Mouse (Mus musculus) cerebellum, postnatal 10 days (tissue): ENCODE measurements around the gene Ttc9b.

Source experiments
- DNase-seq, 2 experiments: peaks; one replicate each; pipeline ENCODE4 v3.0.0; 2021; ENCODE audit warnings: mixed read lengths in 2 of 2

Ttc9b gene

GRCm38 (mm10) chr7:27644471-27644870, 9.2 kb upstream of the Ttc9b start:
- no peak for DNase-seq

DNA sequence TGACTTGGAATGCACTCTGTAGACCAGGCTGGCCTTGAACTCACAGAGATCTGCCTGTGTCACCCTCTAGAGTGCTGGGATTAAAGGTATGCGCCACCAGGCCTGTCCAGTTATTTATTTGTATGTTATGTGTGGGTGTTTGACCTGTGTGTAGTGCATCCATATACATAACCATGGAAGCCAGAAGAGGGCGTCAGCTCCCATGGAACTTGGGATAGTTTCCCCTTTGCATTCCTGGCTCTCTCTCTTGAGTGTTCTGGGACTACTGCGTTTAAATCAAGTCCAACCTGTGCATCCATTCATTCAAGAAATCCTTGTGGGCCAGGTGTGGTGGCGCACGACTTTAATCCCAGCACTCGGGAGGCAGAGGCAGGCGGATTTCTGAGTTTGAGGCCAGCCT, 7.2 kb upstream of the Ttc9b start:
- DNase-seq: no peak

DNA sequence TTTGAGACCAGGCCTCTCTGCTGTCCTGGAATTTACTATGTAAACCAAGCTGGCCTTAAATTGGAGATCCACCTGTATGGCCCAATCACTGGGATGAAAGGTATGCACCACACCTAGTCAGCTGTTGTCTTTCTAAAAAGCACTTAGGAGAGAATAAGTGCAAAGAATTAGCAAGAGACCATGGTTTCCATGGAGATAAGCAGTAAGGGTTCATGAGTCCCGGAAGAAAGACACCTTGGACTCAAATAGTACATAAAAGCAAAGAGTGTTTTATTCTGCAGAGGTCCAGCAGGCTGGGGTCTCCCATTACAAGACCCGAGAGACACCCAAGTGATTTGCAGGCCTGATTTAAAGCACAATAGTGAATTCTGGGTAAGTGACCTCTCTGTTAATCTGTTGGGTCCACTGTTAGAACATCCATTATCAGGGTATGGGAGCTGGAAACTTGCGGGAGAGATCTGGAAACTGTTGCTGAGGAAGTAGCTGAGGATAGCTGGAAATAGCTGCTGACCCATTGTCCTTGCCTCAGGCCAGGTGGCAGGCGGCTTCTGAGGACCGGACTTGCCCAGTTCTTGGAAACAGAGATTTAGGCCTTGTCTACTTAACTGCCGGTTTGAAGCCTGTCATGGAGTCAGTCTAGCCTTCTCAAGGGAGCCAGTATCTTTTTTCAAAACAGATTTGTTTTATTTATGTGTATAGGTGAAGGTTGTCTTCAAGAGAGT, 6.3 kb upstream of the Ttc9b start:
- no peak for DNase-seq

DNA sequence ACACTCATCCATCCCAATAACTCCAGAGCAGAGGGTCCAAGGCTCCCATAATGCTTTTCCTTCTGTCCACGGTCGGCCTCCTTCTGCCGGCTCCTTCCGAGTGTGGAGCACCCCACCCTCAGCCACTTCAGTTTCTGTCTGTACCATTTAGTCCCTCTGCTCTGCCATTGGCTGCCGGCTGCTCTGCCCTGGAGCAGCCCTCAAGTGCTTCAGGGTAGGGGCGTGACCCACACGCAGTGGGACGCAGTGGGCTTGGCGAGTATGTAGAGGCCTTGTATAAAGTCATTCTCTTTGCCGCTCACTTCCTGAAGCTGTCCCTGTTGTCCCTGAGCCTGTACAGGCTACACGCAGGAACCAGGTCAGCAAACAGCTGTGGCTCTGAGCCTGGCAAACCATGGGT, 4.0 kb upstream of the Ttc9b start:
- DNase-seq: no peak

DNA sequence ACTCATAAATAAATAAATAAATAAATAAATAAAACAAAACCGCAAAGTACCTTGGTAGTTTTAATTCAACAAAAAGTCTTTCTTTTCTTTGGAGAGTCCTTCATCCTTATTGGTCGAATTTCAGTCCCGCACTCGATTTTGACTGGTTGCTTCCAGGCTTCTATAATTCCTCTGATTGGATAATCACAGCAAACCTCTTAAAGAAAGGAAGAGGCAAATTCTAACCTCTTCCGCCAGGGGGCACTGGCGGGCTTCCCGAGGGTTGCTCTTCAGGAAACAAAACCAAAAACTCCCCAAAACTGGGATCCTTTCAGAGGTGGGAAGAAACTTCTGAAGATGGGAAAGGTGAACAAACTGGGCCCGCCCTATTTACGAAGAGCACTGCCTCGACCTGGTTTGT, 2.8 kb upstream of the Ttc9b start:
- peak; percentile 92 to 95 for DNase-seq

DNA sequence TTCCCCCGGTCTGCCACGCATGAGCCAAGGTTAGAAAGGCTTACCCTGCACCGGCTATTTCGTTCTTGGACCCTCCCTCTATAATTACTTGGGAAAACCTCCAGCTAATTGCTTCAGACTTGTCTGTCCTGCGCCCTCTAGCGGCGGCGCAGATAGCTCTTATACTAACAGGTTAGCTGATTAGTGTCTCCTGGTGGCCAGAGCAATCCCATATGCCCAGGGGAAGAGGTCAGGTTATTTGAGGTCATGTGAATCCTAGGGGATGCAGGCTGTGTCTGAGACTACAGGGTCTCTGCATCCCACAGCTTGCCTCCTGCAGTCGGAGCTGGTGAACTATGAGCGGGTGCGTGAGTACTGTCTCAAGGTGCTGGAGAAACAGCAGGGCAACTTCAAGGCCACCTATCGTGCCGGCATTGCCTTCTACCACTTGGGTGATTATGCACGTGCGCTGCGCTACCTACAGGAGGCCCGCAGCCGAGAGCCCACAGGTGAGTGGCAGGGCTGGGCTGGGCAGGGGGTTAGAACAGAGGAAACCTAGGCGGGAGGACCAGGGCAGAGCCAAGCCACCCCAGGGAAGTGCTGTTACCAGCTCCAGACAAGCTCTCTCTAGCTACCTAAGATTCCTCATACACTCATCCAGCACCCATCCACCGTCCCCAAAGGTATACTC, 1.0 kb downstream of the Ttc9b start:
- DNase-seq: peak; percentile 78 to 84

GRCm38 (mm10) chr7:27655545-27655944, 1.8 kb downstream of the Ttc9b start:
- DNase-seq: no peak

DNA sequence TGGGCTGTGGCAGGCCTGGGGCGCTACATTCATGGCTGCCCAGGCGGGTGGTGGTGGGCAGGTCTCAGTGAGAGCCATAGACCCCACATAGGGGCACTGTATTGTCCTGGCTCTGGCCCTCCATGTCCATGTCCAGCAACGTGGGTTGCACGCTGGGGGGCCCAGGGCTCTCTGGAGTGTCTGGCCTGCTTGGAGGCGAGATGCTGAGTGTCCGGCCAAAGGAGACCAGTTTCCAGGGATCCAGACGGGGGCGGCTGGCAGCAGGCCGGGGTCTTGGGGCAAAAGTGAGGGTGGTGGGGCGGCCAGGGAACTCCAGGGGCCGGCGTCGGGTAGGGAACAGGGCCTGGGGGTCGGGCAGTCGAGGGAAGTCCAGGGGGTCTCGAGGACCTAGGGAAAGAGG, 2.9 kb downstream of the Ttc9b start:
- peak; percentile 33 to 37 for DNase-seq

- no peak for DNase-seq
Observed at GRCm38 (mm10) chr7:27657824-27658395, 4.2 kb downstream of the Ttc9b start.

- DNase-seq: no peak
Observed at GRCm38 (mm10) chr7:27658712-27659663, 5.3 kb downstream of the Ttc9b start.

DNA sequence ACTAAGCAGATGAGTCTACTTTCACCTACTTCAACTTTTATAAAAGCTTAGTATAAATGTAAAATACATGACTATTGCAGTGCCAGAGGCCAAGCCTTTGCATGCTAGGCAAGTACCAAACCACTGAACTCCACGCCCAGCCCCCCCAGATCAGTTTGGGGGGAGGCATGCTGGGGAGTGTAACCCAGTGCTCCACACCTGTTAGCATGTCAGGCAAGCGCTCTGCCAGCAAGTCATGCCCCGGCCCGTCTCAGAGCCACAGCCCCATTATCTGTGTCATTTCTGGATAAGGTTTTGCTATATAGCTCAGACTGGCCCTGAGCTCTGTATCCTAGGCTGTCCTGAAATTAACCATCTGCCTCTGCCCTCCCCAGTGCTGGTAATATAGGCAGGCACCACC, 8.3 kb downstream of the Ttc9b start:
- DNase-seq: no peak

- DNase-seq: peak; percentile 70 to 75
Observed at GRCm38 (mm10) chr7:27673064-27673574, 19.4 kb downstream of the Ttc9b start.

DNA sequence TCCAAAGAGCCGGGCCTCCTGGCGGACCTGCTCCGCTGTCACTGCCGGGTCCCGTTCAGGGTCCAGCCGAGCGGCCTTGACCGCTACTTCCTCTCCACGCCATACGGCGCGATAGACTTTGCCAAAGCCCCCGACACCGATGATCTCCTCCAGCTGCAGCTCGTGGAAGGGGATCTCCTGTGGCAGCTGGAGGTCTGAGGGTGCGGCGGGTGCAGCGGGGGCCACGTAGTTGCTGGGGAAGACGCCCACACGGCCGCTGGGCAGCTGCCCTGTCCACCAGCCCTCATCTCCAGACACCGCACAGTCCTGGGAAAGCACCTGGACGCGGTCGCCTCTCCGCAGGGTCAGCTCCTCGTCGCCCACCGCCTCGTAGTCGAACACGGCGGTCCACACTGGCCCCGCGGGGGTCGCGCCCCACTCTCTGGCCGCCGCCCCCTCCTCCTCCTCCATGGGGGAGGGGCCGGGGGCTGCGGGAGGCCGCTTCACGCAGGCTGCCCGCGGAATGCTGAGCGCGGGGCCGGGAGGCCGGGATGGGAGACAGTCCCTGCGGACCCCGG, 19.9 kb downstream of the Ttc9b start:
- DNase-seq: peak; percentile 74 to 76

GRCm38 (mm10) chr7:27674195-27674521, 20.4 kb downstream of the Ttc9b start:
- no peak for DNase-seq

DNA sequence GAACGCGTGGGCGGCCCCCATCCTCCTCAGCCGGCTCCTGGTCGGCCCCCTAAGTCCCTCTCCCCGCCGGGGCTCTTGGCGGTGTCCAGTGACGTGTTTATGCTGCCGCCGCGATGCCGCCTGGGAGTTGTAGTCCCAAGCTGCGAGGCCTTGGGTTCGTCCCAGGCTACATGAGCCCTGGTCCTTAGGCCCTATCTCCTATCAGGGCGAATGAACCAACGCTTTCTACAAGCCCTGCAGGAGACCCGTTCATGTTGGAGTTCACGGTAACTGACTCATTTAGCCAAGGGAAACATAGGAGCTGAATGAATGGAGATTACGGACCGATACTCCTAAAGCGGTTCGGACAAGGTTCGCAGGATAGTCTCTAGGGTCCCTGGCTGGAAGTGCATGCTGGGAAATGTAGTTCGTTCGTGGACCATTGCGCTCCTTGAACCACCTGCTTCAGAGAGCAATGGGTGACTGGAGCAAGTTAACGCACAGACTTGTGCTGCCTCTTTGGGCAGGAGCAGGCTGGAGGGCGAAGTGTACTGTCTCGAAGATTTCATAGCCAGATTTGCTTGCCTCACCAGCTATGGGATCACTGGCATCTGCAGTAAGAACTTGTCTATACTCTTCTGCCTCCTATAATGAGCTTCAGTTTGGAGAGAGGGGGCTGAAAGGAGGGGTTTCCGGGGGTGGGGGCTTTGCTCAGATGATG, 21.0 kb downstream of the Ttc9b start, which contains the start of gene Map3k10:
Gene Map3k10 (minus strand): TSS at position 77 of the 700 bp plus-strand sequence.
- peak; percentile 96 to 97 for DNase-seq

- DNase-seq: no peak
Observed at GRCm38 (mm10) chr7:27675222-27675612, 21.5 kb downstream of the Ttc9b start.

GRCm38 (mm10) chr7:27683218-27683617, 29.5 kb downstream of the Ttc9b start:
- no peak for DNase-seq

- no peak for DNase-seq
Observed at GRCm38 (mm10) chr7:27685220-27685619, 31.5 kb downstream of the Ttc9b start.

DNA sequence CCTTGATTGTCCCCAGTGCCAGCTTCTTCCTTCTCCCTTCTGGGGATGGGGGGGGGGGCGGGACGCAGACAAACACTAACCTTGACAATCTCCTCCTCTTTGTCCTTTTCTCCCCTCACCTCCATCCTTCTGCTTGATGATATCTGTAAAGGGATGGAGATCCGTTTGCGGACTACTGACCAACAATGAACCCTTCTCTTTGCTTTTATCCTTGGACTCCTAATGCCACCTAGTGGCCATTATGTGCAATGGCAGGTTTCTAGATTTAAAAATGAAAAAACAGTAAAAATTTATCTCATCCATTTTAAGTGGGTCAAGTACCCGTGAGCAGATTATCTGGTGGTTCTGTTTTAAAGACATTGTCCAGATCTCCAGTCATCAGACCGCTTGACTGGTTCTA, 32.0 kb downstream of the Ttc9b start:
- DNase-seq: peak in 1 of 2 experiments; percentile 55

GRCm38 (mm10) chr7:27687043-27687442, 33.3 kb downstream of the Ttc9b start:
- no peak for DNase-seq

- no peak for DNase-seq
Observed at GRCm38 (mm10) chr7:27687836-27688235, 34.1 kb downstream of the Ttc9b start.

- DNase-seq: no peak
Observed at GRCm38 (mm10) chr7:27688246-27688788, 34.6 kb downstream of the Ttc9b start.
